Mouse (Mus musculus) myocyte (in vitro differentiated cells): ENCODE data around the gene Acoxl.

Experiments used
- E2F4 ChIP-seq: IDR thresholded peaks from one replicate; pipeline ENCODE4 v1.6.1; 2011; ENCODE audit warnings: mild to moderate bottlenecking, control low read depth, moderate library complexity; ENCODE audit not compliant: insufficient read depth
- USF1 ChIP-seq: IDR thresholded peaks from one replicate; pipeline ENCODE4 v1.6.1; 2011; ENCODE audit warnings: low read depth, mild to moderate bottlenecking, control low read depth, moderate library complexity

DNA sequence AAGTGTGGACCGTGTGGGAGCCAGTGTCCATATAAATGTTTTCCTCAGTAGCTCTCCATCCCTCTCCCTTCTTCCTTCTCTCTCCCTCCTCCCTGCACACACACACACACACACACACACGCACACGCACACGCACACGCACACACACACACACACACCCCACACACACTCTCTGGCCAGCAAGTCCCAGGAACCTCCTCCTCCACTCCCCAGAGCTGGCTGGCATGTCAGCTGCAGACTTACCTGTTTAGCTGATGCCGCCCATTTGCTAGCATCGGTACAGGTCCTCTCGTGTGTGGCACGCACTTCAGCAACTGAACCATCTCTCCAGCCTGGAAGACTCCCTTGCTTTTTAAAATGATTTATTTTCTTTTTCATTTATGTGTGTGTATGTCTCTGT, 280.3 kb downstream of the Acoxl start:
- TF ChIP-seq USF1 (no peak), E2F4 (no peak)
